Mouse (Mus musculus) mouse trophoblast stem cell (cell line): ENCODE results near the gene Asic4.

Experiments used
- in situ Hi-C, 2 experiments: fragments of 300-500 bp; cut with MseI, MboI; formaldehyde crosslinking; loops; 2 replicates in 1 of 2; 3 replicates in 1 of 2; pipeline ENCODE4 v1.15.1; 2025

The Asic4 gene

GRCm38 (mm10) chr1:75443247-75444024, 6.8 kb upstream of the Asic4 start:
- in situ Hi-C loops = no loop called here

GRCm38 (mm10) chr1:75444208-75444607, 6.0 kb upstream of the Asic4 start:
- in situ Hi-C loops = no loop called here

- in situ Hi-C loops = no loop called here
These were observed 5.0 kb upstream of the Asic4 start for GRCm38 (mm10) chr1:75445141-75445701.

- in situ Hi-C loops = no loop called here
These were observed 4.3 kb upstream of the Asic4 start for GRCm38 (mm10) chr1:75445751-75446611.

- in situ Hi-C loops = no loop called here
These were observed 3.6 kb upstream of the Asic4 start for GRCm38 (mm10) chr1:75446656-75447055.

GRCm38 (mm10) chr1:75447265-75448051, 2.8 kb upstream of the Asic4 start:
- in situ Hi-C loops = no loop called here

- in situ Hi-C loops = no loop called here
These were observed 2.2 kb upstream of the Asic4 start for GRCm38 (mm10) chr1:75448052-75448431.

- in situ Hi-C loops = no loop called here
These were observed 1.3 kb upstream of the Asic4 start for GRCm38 (mm10) chr1:75448937-75449336.

GRCm38 (mm10) chr1:75449377-75450135, 680 bp upstream of the Asic4 start:
- in situ Hi-C loops = no loop called here

- in situ Hi-C loops = no loop called here
These were observed 1.7 kb downstream of the Asic4 start for GRCm38 (mm10) chr1:75451900-75452299.

- in situ Hi-C loops = no loop called here
These were observed 5.2 kb downstream of the Asic4 start for GRCm38 (mm10) chr1:75455433-75455832.

- in situ Hi-C loops = no loop called here
These were observed 5.7 kb downstream of the Asic4 start for GRCm38 (mm10) chr1:75455948-75456347.

- in situ Hi-C loops = no loop called here
These were observed 6.7 kb downstream of the Asic4 start for GRCm38 (mm10) chr1:75456746-75457564.

- in situ Hi-C loops = no loop called here
These were observed 7.4 kb downstream of the Asic4 start for GRCm38 (mm10) chr1:75457710-75458024.

GRCm38 (mm10) chr1:75458025-75458788, 8.0 kb downstream of the Asic4 start:
- in situ Hi-C loops = no loop called here

- in situ Hi-C loops = no loop called here
These were observed 8.8 kb downstream of the Asic4 start for GRCm38 (mm10) chr1:75458789-75459684.

GRCm38 (mm10) chr1:75460297-75460696, 10.1 kb downstream of the Asic4 start:
- in situ Hi-C loops = loop anchor here (10.0 kb wide), 1 partner anchor 115 kb away; no protein-coding TSS in a partner anchor

GRCm38 (mm10) chr1:75462636-75463035, 12.4 kb downstream of the Asic4 start:
- in situ Hi-C loops = loop anchor here (10.0 kb wide), 1 partner anchor 118 kb away; no protein-coding TSS in a partner anchor
